25 mouse cellular contexts compared by ENCODE assay signal in the genomic region with DNA sequence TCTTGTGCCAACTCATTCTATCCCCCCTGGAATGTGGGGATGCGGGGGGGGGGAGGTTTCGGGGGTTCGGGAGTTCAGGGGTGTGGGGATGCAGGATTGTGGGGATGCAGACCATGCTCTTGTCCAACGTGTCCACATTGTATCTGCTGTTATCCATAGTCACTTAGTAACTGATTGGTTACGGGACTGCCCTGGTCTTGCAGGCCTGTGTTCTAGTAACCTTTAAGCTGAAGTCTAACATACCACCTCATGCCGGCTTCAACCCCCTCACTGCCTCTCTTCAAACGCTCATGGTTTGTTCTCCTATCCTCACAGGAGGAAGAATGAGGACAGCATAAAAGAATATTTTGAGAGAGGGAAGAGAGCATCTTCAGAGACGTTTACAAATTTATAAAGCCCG. TPM values are rescaled to one million over a fixed set of nuclear protein-coding genes. Genes with fewer than 3 reads are reported as not detected.
A peak's percentile ranks its signal among the peaks of the same experiment; 100 is the strongest.
DNase-seq lines count a peak whose midpoint lies in the region; ATAC-seq lines count a peak whose summit lies in the region.
"Had no signal": no experiment of that assay in that cellular context is flagged by ENCODE, and none has a peak within 500 bp of the region (broad histone marks: within the 10 kb centered on the region; RNA-seq: fewer than 3 reads in every experiment).

No protein-coding gene starts in this region.

- H3K27ac ChIP-seq in embryonic facial prominence, embryonic 13.5 days: peak overlapping the region; percentile 39; the same call in 1 of the 2 replicates
- H3K27ac ChIP-seq in embryonic facial prominence, embryonic 10.5 days (replicated peaks): no peak overlapping the region
- H3K27ac ChIP-seq in heart, embryonic 13.5 days (replicated peaks): peak overlapping the region; percentile 45
- no peak overlapping the region; the same call in 1 of the 2 replicates for H3K27ac ChIP-seq in heart, embryonic 11.5 days (ENCODE audit: low read depth, low read length)
- peak overlapping the region; percentile 41; the same call in 1 of the 2 replicates for H3K27ac ChIP-seq in lung, embryonic 15.5 days
- H3K27ac ChIP-seq in stomach, embryonic 16.5 days (ENCODE audit: low read length): peak overlapping the region; percentile 6; the same call in 1 of the 2 replicates
- H3K27ac ChIP-seq: gastrocnemius, adult 2 months; hindbrain, embryonic 12.5 days; hindbrain, embryonic 15.5 days had no signal

- H3K4me1 ChIP-seq in embryonic facial prominence, embryonic 13.5 days: peaks cover 30% of the 10 kb centered on the region
- peaks cover 28% of the 10 kb centered on the region for H3K4me1 ChIP-seq in embryonic facial prominence, embryonic 10.5 days
- H3K4me1 ChIP-seq in heart, embryonic 13.5 days: peaks cover 24% of the 10 kb centered on the region
- peaks cover 10% of the 10 kb centered on the region for H3K4me1 ChIP-seq in heart, embryonic 11.5 days (ENCODE audit: control insufficient read depth, insufficient read depth, low read length)
- peaks cover 31% of the 10 kb centered on the region for H3K4me1 ChIP-seq in lung, embryonic 15.5 days
- H3K4me1 ChIP-seq in stomach, embryonic 16.5 days (ENCODE audit: control insufficient read depth, insufficient read depth, low read length): peaks cover 6% of the 10 kb centered on the region; the same call in 1 of the 2 replicates
- H3K4me1 ChIP-seq: hindbrain, embryonic 12.5 days; hindbrain, embryonic 15.5 days had no signal

- no peak overlapping the region for H3K9ac ChIP-seq in embryonic facial prominence, embryonic 13.5 days
- no peak overlapping the region for H3K9ac ChIP-seq in heart, embryonic 13.5 days
- no peak overlapping the region for H3K9ac ChIP-seq in heart, embryonic 11.5 days (ENCODE audit: low read depth, low read length)
- no peak overlapping the region for H3K9ac ChIP-seq in lung, embryonic 15.5 days
- no peak overlapping the region for H3K9ac ChIP-seq in stomach, embryonic 16.5 days (ENCODE audit: low read length)
- H3K9ac ChIP-seq: embryonic facial prominence, embryonic 15.5 days; forebrain, postnatal 0 days; heart, embryonic 12.5 days; hindbrain, embryonic 12.5 days; hindbrain, embryonic 15.5 days had no signal

- ATAC-seq in embryonic facial prominence, embryonic 13.5 days (ENCODE audit: insufficient number of reproducible peaks, insufficient read depth, low FRiP score, low TSS enrichment, low read depth): no peak
- no peak for ATAC-seq in heart, embryonic 13.5 days (ENCODE audit: extremely low read depth, insufficient number of reproducible peaks, low FRiP score, low TSS enrichment)
- ATAC-seq in heart, embryonic 11.5 days (replicated peaks; ENCODE audit: insufficient number of reproducible peaks, low FRiP score, low TSS enrichment): no peak
- ATAC-seq in lung, embryonic 15.5 days (ENCODE audit: borderline replicate concordance, extremely low read depth, low FRiP score, low TSS enrichment): no peak
- ATAC-seq in stomach, embryonic 16.5 days (ENCODE audit: insufficient read depth, low FRiP score): no peak
- ATAC-seq: activated CD4-positive, CD25-positive, alpha-beta regulatory T cell, adult 4 months; forebrain, embryonic 14.5 days; forebrain, postnatal 0 days had no signal

- DNase-seq in embryonic facial prominence, embryonic 10.5 days (ENCODE audit: low spot score): no peak
- no peak for DNase-seq in lung, adult 18-20 months
- DNase-seq in kidney, adult 8-10 months: no peak
- DNase-seq: adrenal gland, adult 8-10 months; adrenal gland, postnatal 25 days; cerebellum, adult 11-12 months; cerebellum, adult 8-10 months; cerebellum, postnatal 10 days; cerebellum, postnatal 36 days; embryo, embryonic 11 days; forebrain, postnatal 0 days; gastrocnemius, adult 2 months; gastrocnemius, postnatal 14 days; heart, adult 18-20 months had no signal

- H3K9me3 ChIP-seq in embryonic facial prominence, embryonic 13.5 days: 0 out of 2 replicates have a peak, but pooled peaks cover 2% of the 10 kb centered on the region
- no peaks in the 10 kb centered on the region for H3K9me3 ChIP-seq in embryonic facial prominence, embryonic 10.5 days
- H3K9me3 ChIP-seq in heart, embryonic 13.5 days: no peaks in the 10 kb centered on the region
- H3K9me3 ChIP-seq in heart, embryonic 11.5 days (replicated peaks; ENCODE audit: control insufficient read depth, low read length): no peaks in the 10 kb centered on the region
- no peaks in the 10 kb centered on the region for H3K9me3 ChIP-seq in lung, embryonic 15.5 days
- H3K9me3 ChIP-seq in stomach, embryonic 16.5 days (replicated peaks; ENCODE audit: control insufficient read depth, low read length): no peaks in the 10 kb centered on the region
- H3K9me3 ChIP-seq: embryonic facial prominence, embryonic 15.5 days; heart, embryonic 12.5 days; hindbrain, embryonic 12.5 days; hindbrain, embryonic 15.5 days had no signal

- H3K4me2 ChIP-seq in embryonic facial prominence, embryonic 13.5 days: no peak overlapping the region
- no peak overlapping the region for H3K4me2 ChIP-seq in heart, embryonic 13.5 days
- H3K4me2 ChIP-seq in heart, embryonic 11.5 days: no peak overlapping the region
- no peak overlapping the region for H3K4me2 ChIP-seq in lung, embryonic 15.5 days
- H3K4me2 ChIP-seq in stomach, embryonic 16.5 days (ENCODE audit: low read depth, low read length): no peak overlapping the region
- H3K4me2 ChIP-seq: hindbrain, embryonic 12.5 days; hindbrain, embryonic 15.5 days had no signal

- no peak overlapping the region for H3K4me3 ChIP-seq in embryonic facial prominence, embryonic 13.5 days
- no peak overlapping the region for H3K4me3 ChIP-seq in embryonic facial prominence, embryonic 10.5 days
- H3K4me3 ChIP-seq in heart, embryonic 13.5 days: no peak overlapping the region
- no peak overlapping the region for H3K4me3 ChIP-seq in heart, embryonic 11.5 days (ENCODE audit: low read depth, low read length)
- no peak overlapping the region for H3K4me3 ChIP-seq in lung, embryonic 15.5 days
- no peak overlapping the region for H3K4me3 ChIP-seq in stomach, embryonic 16.5 days (replicated peaks; ENCODE audit: low read length)
- H3K4me3 ChIP-seq: embryonic facial prominence, embryonic 15.5 days; heart, embryonic 12.5 days; hindbrain, embryonic 12.5 days; hindbrain, embryonic 15.5 days had no signal

- H3K36me3 ChIP-seq in embryonic facial prominence, embryonic 13.5 days: no peaks in the 10 kb centered on the region
- no peaks in the 10 kb centered on the region for H3K36me3 ChIP-seq in embryonic facial prominence, embryonic 10.5 days (replicated peaks)
- H3K36me3 ChIP-seq in heart, embryonic 13.5 days: no peaks in the 10 kb centered on the region
- H3K36me3 ChIP-seq in heart, embryonic 11.5 days (ENCODE audit: control insufficient read depth, insufficient read depth, low read length): no peaks in the 10 kb centered on the region
- H3K36me3 ChIP-seq in lung, embryonic 15.5 days: no peaks in the 10 kb centered on the region
- H3K36me3 ChIP-seq in stomach, embryonic 16.5 days (ENCODE audit: control insufficient read depth, insufficient read depth, low read length): no peaks in the 10 kb centered on the region
- H3K36me3 ChIP-seq: embryonic facial prominence, embryonic 15.5 days; heart, embryonic 12.5 days; hindbrain, embryonic 12.5 days; hindbrain, embryonic 15.5 days had no signal

- no peaks in the 10 kb centered on the region for H3K27me3 ChIP-seq in embryonic facial prominence, embryonic 13.5 days
- H3K27me3 ChIP-seq in embryonic facial prominence, embryonic 10.5 days (replicated peaks; ENCODE audit: low read depth, poor library complexity, severe bottlenecking): no peaks in the 10 kb centered on the region
- H3K27me3 ChIP-seq in heart, embryonic 13.5 days (replicated peaks): no peaks in the 10 kb centered on the region
- no peaks in the 10 kb centered on the region for H3K27me3 ChIP-seq in heart, embryonic 11.5 days (ENCODE audit: control insufficient read depth, insufficient read depth, low read length)
- H3K27me3 ChIP-seq in lung, embryonic 15.5 days: no peaks in the 10 kb centered on the region
- H3K27me3 ChIP-seq in stomach, embryonic 16.5 days (ENCODE audit: control insufficient read depth, insufficient read depth, low read length): no peaks in the 10 kb centered on the region
- H3K27me3 ChIP-seq: embryonic facial prominence, embryonic 15.5 days; heart, embryonic 12.5 days; hindbrain, embryonic 12.5 days; hindbrain, embryonic 15.5 days had no signal

- 92% methylated on average over 9 of the region's 9 CpGs for WGBS in embryonic facial prominence, embryonic 13.5 days
- 94% methylated on average over 9 of the region's 9 CpGs for WGBS in embryonic facial prominence, embryonic 10.5 days
- 85% methylated on average over 9 of the region's 9 CpGs for WGBS in heart, embryonic 13.5 days
- 82% methylated on average over 9 of the region's 9 CpGs for WGBS in heart, embryonic 11.5 days (ENCODE audit: insufficient replicate concordance)
- 82% methylated on average over 9 of the region's 9 CpGs for WGBS in lung, embryonic 15.5 days
- WGBS in stomach, embryonic 16.5 days: 87% methylated on average over 9 of the region's 9 CpGs

RNA-seq across cellular contexts. Expression of a gene that starts 33.5 kb away (rescaled TPM):
- polyA plus RNA-seq in embryonic facial prominence, embryonic 13.5 days (2015; fragmentation: Nextera tagmentation; extraction: Ambion mirVana): 46.5 and 58.2 TPM in 2 replicates
- 17.2 and 20.4 TPM in 2 replicates for polyA plus RNA-seq in embryonic facial prominence, embryonic 10.5 days (2016; fragmentation: Nextera tagmentation; extraction: Ambion mirVana)
- polyA plus RNA-seq in heart, embryonic 13.5 days (2015; fragmentation: Nextera tagmentation; extraction: Ambion mirVana): 30.3 and 30.5 TPM in 2 replicates
- 29.5 and 37.3 TPM in 2 replicates for polyA plus RNA-seq in heart, embryonic 11.5 days (2014; fragmentation: Nextera tagmentation; extraction: Ambion mirVana)
- 22.2 and 23.6 TPM in 2 replicates for polyA plus RNA-seq in lung, embryonic 15.5 days (2015; fragmentation: Nextera tagmentation; extraction: Ambion mirVana)
- polyA plus RNA-seq in stomach, embryonic 16.5 days (2015; fragmentation: Nextera tagmentation; extraction: Ambion mirVana): 20.2 and 21.7 TPM in 2 replicates

Comparison
In these comparisons a context has a peak if more than half of its experiments do, and no peak if none do; other contexts are left out.
1. H3K27ac ChIP-seq: peak in embryonic facial prominence, embryonic 13.5 days (single experiment), heart, embryonic 13.5 days (single experiment), lung, embryonic 15.5 days (single experiment) and stomach, embryonic 16.5 days (single experiment); none in embryonic facial prominence, embryonic 10.5 days (single experiment) and heart, embryonic 11.5 days (single experiment).